Mouse (Mus musculus): ENCODE data around the gene Itprid2. TPM values are rescaled to one million over a fixed set of nuclear protein-coding genes. Genes with fewer than 3 reads are reported as not detected.

Gene Itprid2
- polyA plus RNA-seq, 1 experiment from 2014 or later: 4.1 TPM

Other genes starting within 250 kb of the Itprid2 start
- gene Neurod1, start 178.6 kb upstream of the Itprid2 start, polyA plus RNA-seq (2015; fragmentation: Nextera tagmentation; extraction: Ambion mirVana): 50.7 and 53.7 TPM in 2 replicates
- gene Cerkl, start 178.6 kb upstream of the Itprid2 start, polyA plus RNA-seq (2015; fragmentation: Nextera tagmentation; extraction: Ambion mirVana): 2.5 and 3.3 TPM in 2 replicates
- gene Ppp1r1c, start 72.4 kb downstream of the Itprid2 start, polyA plus RNA-seq (2015; fragmentation: Nextera tagmentation; extraction: Ambion mirVana): 12.5 and 22.0 TPM in 2 replicates

Measured in hindbrain, embryonic 13.5 days (tissue).